ENCODE assay signal across 8 mouse cellular contexts in genomic region chr6:113103765-113104164, GRCm38 (mm10). TPM values are rescaled to one million over a fixed set of nuclear protein-coding genes. Genes with fewer than 3 reads are reported as not detected.
DNase-seq lines count a peak whose midpoint lies in the region; ATAC-seq and TF ChIP-seq lines count a peak whose summit lies in the region.

No protein-coding gene starts in this region.

- peak; percentile 76 for TF ChIP-seq CTCF in intestine, postnatal 0 days (IDR thresholded peaks at IDR 0.05; ENCODE audit: low read depth)

- no peaks in the 10 kb centered on the region for H3K27me3 ChIP-seq in intestine, postnatal 0 days (replicated peaks; ENCODE audit: control insufficient read depth, insufficient read depth, low read length)
- no peaks in the 10 kb centered on the region for H3K27me3 ChIP-seq in intestine, embryonic 15.5 days (replicated peaks)
- H3K27me3 ChIP-seq in liver, embryonic 16.5 days (ENCODE audit: control insufficient read depth, insufficient read depth, low read depth, low read length) = no peaks in the 10 kb centered on the region

- no peak overlapping the region for H3K9ac ChIP-seq in intestine, postnatal 0 days (ENCODE audit: low read depth, low read length)
- no peak overlapping the region for H3K9ac ChIP-seq in intestine, embryonic 15.5 days
- no peak overlapping the region for H3K9ac ChIP-seq in liver, embryonic 16.5 days (ENCODE audit: low read depth, low read length)

- H3K4me2 ChIP-seq in intestine, postnatal 0 days (replicated peaks; ENCODE audit: low read depth) = no peak overlapping the region
- no peak overlapping the region for H3K4me2 ChIP-seq in intestine, embryonic 15.5 days (replicated peaks)
- no peak overlapping the region for H3K4me2 ChIP-seq in liver, embryonic 16.5 days (ENCODE audit: low read depth, low read length)

- no peaks in the 10 kb centered on the region for H3K9me3 ChIP-seq in intestine, postnatal 0 days (ENCODE audit: control insufficient read depth)
- no peaks in the 10 kb centered on the region for H3K9me3 ChIP-seq in intestine, embryonic 15.5 days
- H3K9me3 ChIP-seq in liver, embryonic 16.5 days (replicated peaks; ENCODE audit: control insufficient read depth, low read length) = no peaks in the 10 kb centered on the region

- ATAC-seq in intestine, postnatal 0 days = 0 out of 2 replicates have a peak, but pooled peaks have one; percentile 35
- ATAC-seq in intestine, embryonic 15.5 days = no peak
- peak; percentile 85 for ATAC-seq in erythroblast, adult 5-6 weeks (replicated peaks; ENCODE audit: low FRiP score, poor library complexity, severe bottlenecking)
- peak; percentile 58; the same call in 1 of the 2 replicates for ATAC-seq in liver, embryonic 16.5 days (ENCODE audit: low read depth)

- no peak overlapping the region for H3K4me3 ChIP-seq in intestine, postnatal 0 days (ENCODE audit: low read depth, low read length)
- no peak overlapping the region for H3K4me3 ChIP-seq in intestine, embryonic 15.5 days (replicated peaks)
- no peak overlapping the region for H3K4me3 ChIP-seq in liver, embryonic 16.5 days (ENCODE audit: low read depth, low read length)

- no peak overlapping the region for H3K27ac ChIP-seq in intestine, postnatal 0 days (ENCODE audit: low read depth, low read length)
- no peak overlapping the region for H3K27ac ChIP-seq in intestine, embryonic 15.5 days
- H3K27ac ChIP-seq in liver, embryonic 16.5 days (ENCODE audit: low read length) = no peak overlapping the region

- H3K4me1 ChIP-seq in intestine, postnatal 0 days (replicated peaks; ENCODE audit: control insufficient read depth, insufficient read depth, low read length) = 0 out of 2 replicates have a peak, but pooled peaks cover 5% of the 10 kb centered on the region
- H3K4me1 ChIP-seq in intestine, embryonic 15.5 days (replicated peaks) = peaks cover 5% of the 10 kb centered on the region
- peaks cover 6% of the 10 kb centered on the region for H3K4me1 ChIP-seq in liver, embryonic 16.5 days (ENCODE audit: control insufficient read depth, low read depth, low read length)

- peaks cover 20% of the 10 kb centered on the region for H3K36me3 ChIP-seq in intestine, postnatal 0 days (ENCODE audit: control insufficient read depth, insufficient read depth)
- peaks cover 2% of the 10 kb centered on the region; the same call in 1 of the 2 replicates for H3K36me3 ChIP-seq in intestine, embryonic 15.5 days
- peaks cover 7% of the 10 kb centered on the region for H3K36me3 ChIP-seq in liver, embryonic 16.5 days (ENCODE audit: control insufficient read depth, insufficient read depth)

- DNase-seq in CD8-positive naive resting alpha-beta T cell, adult 2 months (ENCODE audit: low read depth in 2 of 2, low spot score in 2 of 2) = peak; percentile 52 to 75
- peak; percentile 74 for DNase-seq in adrenal gland, adult 2 months
- DNase-seq in retina, postnatal 1 day = peak; percentile 78
- no peak for DNase-seq in urinary bladder, postnatal 25 days (ENCODE audit: low spot score)

RNA-seq across cellular contexts. Expression of gene Setd5, which starts 26.6 kb away (rescaled TPM):
- polyA plus RNA-seq in intestine, postnatal 0 days (2015; fragmentation: Nextera tagmentation; extraction: Ambion mirVana) = 32.2 and 32.9 TPM in 2 replicates
- polyA plus RNA-seq in intestine, embryonic 15.5 days (2015; fragmentation: Nextera tagmentation; extraction: Ambion mirVana) = 67.2 and 70.0 TPM in 2 replicates
- 10 to 100 TPM; 72.0 to 96.9 TPM for total RNA-seq in adrenal gland, adult 2 months (2021)
- polyA plus RNA-seq in adrenal gland, adult 2 months (2012; rRNA removed) = 22.8 and 24.3 TPM in 2 replicates
- 34.4 and 36.6 TPM in 2 replicates for total RNA-seq in erythroblast, adult 5-6 weeks (2015; ENCODE audit: low replicate concordance)
- 29.4 TPM in 2 replicates for total RNA-seq in erythroblast, adult 5-6 weeks (2017; ENCODE audit: low replicate concordance)
- 18.4 and 20.1 TPM in 2 replicates for polyA plus RNA-seq in liver, embryonic 16.5 days (2015; fragmentation: Nextera tagmentation; extraction: Ambion mirVana)

RNA-seq across cellular contexts. Expression of gene Thumpd3, which starts 57.7 kb away (rescaled TPM):
- polyA plus RNA-seq in intestine, postnatal 0 days (2015; fragmentation: Nextera tagmentation; extraction: Ambion mirVana) = 36.0 and 36.6 TPM in 2 replicates
- 58.1 and 62.9 TPM in 2 replicates for polyA plus RNA-seq in intestine, embryonic 15.5 days (2015; fragmentation: Nextera tagmentation; extraction: Ambion mirVana)
- 10 to 100 TPM; 32.7 to 35.2 TPM for total RNA-seq in adrenal gland, adult 2 months (2021)
- 2.8 and 3.0 TPM in 2 replicates for polyA plus RNA-seq in adrenal gland, adult 2 months (2012; rRNA removed)
- total RNA-seq in erythroblast, adult 5-6 weeks (2015; ENCODE audit: low replicate concordance) = 18.0 and 27.7 TPM in 2 replicates
- 16.3 and 19.6 TPM in 2 replicates for total RNA-seq in erythroblast, adult 5-6 weeks (2017; ENCODE audit: low replicate concordance)
- 29.5 and 30.0 TPM in 2 replicates for polyA plus RNA-seq in liver, embryonic 16.5 days (2015; fragmentation: Nextera tagmentation; extraction: Ambion mirVana)
